ENCODE assay signal across 16 mouse cellular contexts in genomic region chr19:34737916-34738315, GRCm38 (mm10). TPM values are rescaled to one million over a fixed set of nuclear protein-coding genes. Genes with fewer than 3 reads are reported as not detected.
"Had no signal": no experiment of that assay in that cellular context is flagged by ENCODE, and none has a peak within 500 bp of the region (broad histone marks: within the 10 kb centered on the region; RNA-seq: fewer than 3 reads in every experiment).

No protein-coding gene starts in this region.

- H3K9ac ChIP-seq: neural tube, embryonic 13.5 days; neural tube, embryonic 15.5 days; stomach, embryonic 15.5 days had no signal

- H3K27ac ChIP-seq: neural tube, embryonic 13.5 days; neural tube, embryonic 15.5 days; stomach, embryonic 15.5 days; stomach, postnatal 0 days had no signal

- H3K4me2 ChIP-seq: neural tube, embryonic 13.5 days; neural tube, embryonic 15.5 days; stomach, embryonic 15.5 days had no signal

- DNase-seq: retina, postnatal 1 day; right cerebral cortex, adult 18-20 months; right cerebral cortex, postnatal 14 days; right cerebral cortex, postnatal 25 days; spleen, adult 18-20 months; thymus, adult 18-20 months; thymus, adult 2 months; thymus, postnatal 14 days; thymus, postnatal 25 days; thymus, postnatal 36 days; thymus, postnatal 4 days had no signal

- H3K27me3 ChIP-seq: neural tube, embryonic 13.5 days; neural tube, embryonic 15.5 days; stomach, embryonic 15.5 days had no signal

- H3K9me3 ChIP-seq: neural tube, embryonic 13.5 days; neural tube, embryonic 15.5 days; stomach, embryonic 15.5 days had no signal

- H3K4me3 ChIP-seq: neural tube, embryonic 13.5 days; neural tube, embryonic 15.5 days; stomach, embryonic 15.5 days had no signal

- H3K36me3 ChIP-seq: neural tube, embryonic 13.5 days; neural tube, embryonic 15.5 days; stomach, embryonic 15.5 days had no signal

- H3K4me1 ChIP-seq: neural tube, embryonic 13.5 days; neural tube, embryonic 15.5 days; stomach, embryonic 15.5 days had no signal

RNA-seq across cellular contexts. Expression of gene Slc16a12, which starts 9.2 kb away (rescaled TPM):
- total RNA-seq: neutrophil, adult 5-6 weeks had no signal
